Mouse (Mus musculus) right cerebral cortex, adult 2 months (tissue): ENCODE measurements at regions not wholly inside any gene's neighbourhood (a gene's known extent, or its start where the extent isn't known, plus 50 kb on each side); places are given as distances from the start of the nearest gene placed in this dataset.
A peak's percentile ranks its signal among the peaks of the same experiment; 100 is the strongest.

Experiments
- DNase-seq, 2 experiments: peaks; one replicate each; pipeline ENCODE4 v3.0.0; 2021 to 2022; ENCODE audit warnings: low spot score in 2 of 2

DNA sequence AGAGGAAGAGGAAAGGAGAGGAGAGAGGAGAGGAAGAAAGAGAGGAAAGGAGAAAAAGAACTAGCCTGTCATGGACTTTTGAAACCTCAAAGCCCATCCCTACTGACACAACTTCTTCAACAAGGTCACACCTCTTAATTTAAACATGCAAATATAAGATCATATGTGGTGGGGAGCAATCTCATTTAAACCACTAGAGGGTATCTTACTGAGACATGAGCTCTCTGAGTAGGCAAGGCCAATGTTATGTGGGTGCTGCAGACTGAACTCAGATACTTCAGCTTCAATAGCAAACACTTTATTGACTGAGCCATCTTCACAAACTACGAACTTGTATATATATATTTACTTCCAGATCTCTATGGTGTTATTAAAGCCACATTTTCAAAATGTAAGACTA is 156.9 kb downstream of the Mex3b start:
- no peak for DNase-seq

GRCm38 (mm10) chr7:83031101-83031500 is 164.0 kb downstream of the Mex3b start:
- DNase-seq, result no peak

- DNase-seq, result no peak
These were observed 164.9 kb downstream of the Mex3b start for GRCm38 (mm10) chr7:83032025-83032424.

DNA sequence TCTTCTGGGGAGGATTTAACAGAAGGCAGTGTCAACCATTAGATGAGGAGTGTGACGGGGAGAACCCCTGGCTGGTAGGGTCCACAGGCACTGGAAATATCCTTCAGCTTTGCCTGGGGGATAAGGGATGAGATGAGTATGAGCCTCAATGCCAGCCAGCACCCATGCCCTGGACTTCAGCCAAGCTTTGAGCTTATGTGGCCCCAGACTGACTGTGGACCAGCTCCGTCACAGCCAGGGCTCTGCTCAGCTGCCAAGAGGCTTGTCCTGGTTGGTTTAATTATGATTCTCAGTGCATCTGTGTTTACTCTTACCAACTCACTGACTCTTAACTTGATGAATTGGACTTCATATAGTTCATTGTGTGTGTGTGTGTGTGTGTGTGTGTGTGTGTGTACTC is 165.8 kb downstream of the Mex3b start:
- no peak for DNase-seq

DNA sequence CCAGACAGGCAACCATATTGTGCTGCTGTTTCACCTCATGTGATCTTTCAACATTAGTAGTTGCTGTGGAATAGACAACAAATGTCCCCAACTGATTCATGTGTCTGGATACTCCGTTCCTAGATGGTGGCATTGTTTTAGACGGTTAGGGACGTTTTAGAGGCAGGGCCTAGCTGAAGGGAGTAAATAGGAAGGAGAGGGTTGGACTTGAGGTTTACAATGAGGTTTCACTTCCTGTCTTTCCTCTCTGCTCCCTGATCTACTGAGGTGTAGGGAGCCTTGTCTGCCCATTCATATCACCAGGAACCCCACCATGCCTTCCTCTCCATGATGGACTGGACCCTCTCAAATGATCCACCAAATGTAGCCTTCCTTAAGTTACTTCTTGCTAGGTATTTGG is 168.1 kb downstream of the Mex3b start:
- no peak for DNase-seq

- DNase-seq, result no peak
These were observed 169.3 kb downstream of the Mex3b start for GRCm38 (mm10) chr7:83036397-83036796.

DNA sequence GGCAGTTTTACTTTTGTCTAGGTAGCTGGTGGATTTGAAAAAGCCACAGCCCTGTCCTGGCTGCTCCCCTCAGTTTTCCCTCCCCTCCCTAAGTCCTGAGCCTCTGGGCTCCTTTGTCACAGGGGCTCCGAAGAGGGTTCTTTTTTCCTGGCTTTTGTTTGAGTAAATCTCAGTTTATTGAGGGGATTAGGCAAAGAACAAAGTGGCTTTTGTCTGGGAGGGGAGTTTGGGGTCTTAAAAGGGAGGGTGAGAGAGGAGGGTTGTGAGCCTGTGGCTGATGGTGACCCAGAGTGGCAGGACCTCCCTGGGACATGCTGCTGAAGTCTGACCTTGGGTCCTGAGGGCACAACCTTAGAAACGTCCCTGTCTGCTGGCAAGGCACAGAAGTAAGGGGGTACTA is 170.0 kb downstream of the Mex3b start:
- DNase-seq, result no peak

DNA sequence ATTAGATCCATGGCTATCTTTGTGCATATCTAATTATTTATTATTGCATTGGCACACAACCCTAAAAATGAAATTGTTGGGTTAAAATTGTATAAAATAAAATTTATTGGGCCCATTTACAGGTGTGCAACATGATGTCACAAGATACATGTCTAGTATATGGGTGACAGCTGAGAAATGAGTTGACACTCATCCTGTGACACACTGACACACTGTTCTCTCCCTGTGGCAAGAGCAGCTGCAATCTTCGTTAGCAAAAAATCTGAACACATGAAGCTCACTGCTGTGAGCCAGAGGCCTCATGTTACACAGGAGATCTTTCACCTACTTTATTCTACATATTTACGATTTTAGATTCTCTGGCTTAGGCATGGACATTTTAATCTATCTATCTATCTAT is 170.6 kb downstream of the Mex3b start:
- DNase-seq, result no peak

DNA sequence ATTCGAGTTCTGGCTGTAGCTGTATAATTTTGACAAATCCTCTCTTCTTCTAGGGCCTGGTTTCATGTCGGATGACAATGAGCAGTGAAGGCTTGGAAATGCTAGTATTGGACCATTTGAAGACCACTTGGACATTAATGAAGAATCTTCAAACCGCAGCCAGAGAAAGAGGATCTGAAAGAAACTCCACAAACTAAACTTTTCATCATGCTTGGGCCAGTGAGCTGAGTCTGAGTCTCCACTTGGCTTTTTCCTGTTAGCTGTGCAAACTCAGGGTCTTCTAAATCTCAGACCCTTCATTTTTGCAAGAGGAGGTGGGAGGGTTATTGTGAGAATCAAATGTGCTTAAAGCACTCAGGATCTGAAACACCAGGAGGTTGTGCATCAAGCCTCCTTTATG is 176.6 kb downstream of the Mex3b start:
- DNase-seq, result no peak

DNA sequence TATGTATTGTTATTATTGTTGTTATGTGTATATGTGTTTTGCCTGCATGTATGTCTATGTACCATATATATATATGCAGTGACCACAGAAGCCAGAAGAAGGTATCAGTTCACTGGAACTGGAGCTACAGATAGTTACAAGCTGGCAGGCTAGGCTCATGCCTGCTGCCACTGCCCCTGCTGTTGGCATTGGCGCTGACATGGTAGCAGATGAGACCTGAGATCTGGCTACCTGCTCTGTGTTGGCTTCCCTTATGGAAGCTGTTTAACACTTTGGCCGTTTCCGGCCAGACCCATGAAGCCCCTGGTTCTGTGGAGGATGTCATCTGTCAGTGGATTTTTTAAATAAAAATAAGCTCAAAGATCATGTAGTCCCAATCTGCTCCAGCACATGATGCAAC is 178.1 kb downstream of the Mex3b start:
- no peak for DNase-seq

DNA sequence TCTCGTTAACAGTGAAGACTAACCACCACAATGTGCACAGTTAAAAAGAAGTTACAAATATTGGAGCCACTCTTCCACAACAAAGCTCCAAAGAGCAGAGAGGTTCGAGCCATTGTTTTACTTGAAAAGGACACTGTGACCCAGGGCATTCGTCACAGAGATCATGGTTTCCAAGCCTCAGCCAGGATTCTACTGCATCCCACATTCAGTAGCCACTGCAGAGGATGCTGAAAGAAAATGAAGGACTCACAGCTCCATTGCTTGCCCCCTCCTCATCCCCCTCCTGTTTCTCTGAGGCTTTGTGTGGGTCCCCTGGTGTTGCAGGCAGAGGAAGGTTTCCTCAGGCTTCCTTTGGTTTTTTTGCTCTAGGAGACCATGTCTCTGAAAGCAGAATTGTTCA is 182.9 kb downstream of the Mex3b start:
- DNase-seq, result no peak

- DNase-seq, result no peak
These were observed 183.8 kb downstream of the Mex3b start for GRCm38 (mm10) chr7:83050833-83051497.

DNA sequence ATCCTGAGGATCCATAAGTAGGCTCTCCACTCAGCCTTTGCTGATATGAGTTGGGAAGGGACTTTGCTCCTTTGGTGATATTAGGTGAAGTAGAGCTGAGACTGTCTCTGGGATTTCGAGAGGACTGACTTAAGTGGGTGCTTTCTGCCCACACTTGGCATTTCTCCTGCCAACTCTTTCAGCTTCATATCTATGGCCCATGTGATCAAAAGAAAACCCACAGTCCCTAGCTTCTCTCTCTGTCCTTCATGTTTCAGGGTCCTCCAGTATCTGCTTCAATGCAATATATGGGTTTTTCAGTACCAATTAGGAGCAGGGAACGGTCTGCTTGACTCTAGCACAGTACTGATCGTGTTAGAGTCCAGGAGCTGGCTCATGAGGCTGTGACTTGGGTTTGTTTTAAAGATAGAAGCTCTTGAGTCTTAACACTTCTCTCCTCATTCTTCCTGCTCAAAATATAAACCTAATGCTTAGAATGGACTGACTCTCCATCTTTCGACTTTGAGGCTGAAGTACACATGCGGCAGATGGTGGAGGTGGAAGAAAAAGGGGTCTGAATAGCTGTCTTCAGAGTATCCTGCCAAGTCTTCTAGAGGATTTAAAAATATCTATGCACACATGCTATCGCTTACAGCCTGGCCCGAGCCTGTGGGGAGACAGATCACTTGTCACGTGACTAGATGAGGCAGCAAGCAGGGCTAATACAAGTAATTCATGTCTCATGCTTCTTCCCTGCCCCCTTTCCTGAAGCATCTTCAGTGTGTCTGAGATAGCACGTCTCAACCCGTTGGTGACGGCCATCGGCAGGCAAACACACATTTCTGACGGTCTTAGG is 189.2 kb downstream of the Mex3b start:
- DNase-seq, result peak; percentile 31 to 45

DNA sequence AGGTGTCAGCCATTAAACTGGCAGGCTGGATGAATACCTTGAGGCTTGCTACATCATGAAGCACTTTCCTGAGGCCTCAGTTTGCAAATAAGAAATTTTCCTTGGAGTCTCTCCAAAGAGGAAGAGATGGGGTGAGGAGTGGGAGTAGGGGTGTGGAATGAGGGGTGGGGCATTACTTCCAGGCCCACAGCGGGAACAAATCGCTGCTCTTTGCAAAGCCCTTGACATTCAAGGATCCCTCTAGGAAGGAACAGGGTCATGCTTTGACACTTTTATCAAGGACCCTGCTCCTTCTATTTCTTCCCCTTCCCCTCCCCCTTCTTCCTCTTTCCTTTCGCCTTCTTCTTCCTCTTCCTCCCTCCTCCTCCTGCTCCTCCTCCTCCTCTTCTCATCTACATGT is 193.2 kb downstream of the Mex3b start:
- DNase-seq, result no peak

DNA sequence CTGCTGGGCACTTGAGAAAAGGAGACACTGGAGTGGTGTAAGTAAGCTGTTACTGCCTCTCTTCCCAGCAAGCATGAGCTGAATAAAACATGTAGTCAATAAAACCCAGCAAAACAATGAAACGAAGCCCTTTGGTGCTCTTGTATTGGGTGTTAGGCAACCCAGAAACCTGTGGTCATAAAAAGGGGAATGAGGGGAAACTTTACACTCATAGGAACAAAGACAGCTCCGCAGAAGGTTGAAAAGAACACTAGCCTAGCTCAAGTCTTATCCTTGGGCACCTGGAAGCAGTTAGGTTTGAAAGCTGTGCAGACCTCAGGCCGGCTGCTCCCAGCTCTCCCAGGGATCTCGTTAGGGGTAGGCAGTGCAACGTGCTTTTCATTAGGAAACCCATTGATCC is 193.6 kb downstream of the Mex3b start:
- no peak for DNase-seq

GRCm38 (mm10) chr7:83061197-83061893 is 194.2 kb downstream of the Mex3b start:
- peak; percentile 39 to 53 for DNase-seq

- DNase-seq, result no peak
These were observed 194.9 kb downstream of the Mex3b start for GRCm38 (mm10) chr7:83061894-83062477.

- no peak for DNase-seq
These were observed 196.4 kb downstream of the Mex3b start for GRCm38 (mm10) chr7:83063559-83063958.

- no peak for DNase-seq
These were observed 198.2 kb downstream of the Mex3b start for GRCm38 (mm10) chr7:83065341-83065740.

DNA sequence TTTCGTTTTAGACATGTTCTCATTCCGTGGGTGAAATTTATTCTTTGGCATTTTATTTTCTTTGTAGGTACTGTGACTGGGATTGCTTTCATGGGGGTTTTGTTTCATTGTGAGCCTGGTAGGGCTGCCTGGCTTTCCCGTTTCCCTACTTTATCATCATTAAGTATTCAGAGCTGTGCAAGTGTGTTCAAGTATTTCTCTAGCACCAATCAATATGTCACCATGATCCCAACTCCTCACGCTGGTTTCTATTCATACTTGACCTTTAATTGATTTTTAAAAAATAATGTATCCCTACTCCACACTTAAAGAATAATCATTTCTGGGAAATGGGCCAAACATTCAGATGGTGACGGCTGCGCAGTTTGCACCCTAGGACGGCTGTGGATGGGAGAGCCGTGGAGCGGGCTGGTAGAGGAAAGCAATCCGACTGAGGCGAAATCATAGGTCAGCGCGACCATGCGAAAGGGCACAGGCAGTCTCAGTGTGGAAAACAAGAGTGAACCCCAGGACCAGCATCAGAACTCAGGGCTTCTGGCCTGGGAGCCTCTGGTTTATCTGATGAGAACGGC is 207.4 kb downstream of the Mex3b start:
- DNase-seq, result no peak

GRCm38 (mm10) chr7:83075159-83075952 is 208.2 kb downstream of the Mex3b start:
- DNase-seq, result no peak
